Mouse (Mus musculus) thymus, adult 2 months (tissue): ENCODE measurements at regions not wholly inside any gene's neighbourhood (a gene's known extent, or its start where the extent isn't known, plus 50 kb on each side); places are given as distances from the start of the nearest gene placed in this dataset.

ENCODE experiments used
- DNase-seq: peaks from one replicate; pipeline ENCODE4 v3.0.0; 2021
- H3K27ac ChIP-seq: fragments of 200-500 bp; 2 replicates; pipeline ENCODE4 v1.5.1; 2012; ENCODE audit warnings: low read length, control low read depth; ENCODE audit not compliant: control insufficient read depth, insufficient read depth
- H3K27me3 ChIP-seq: fragments of 200-500 bp; 2 replicates; pipeline ENCODE4 v1.6.1; 2012; ENCODE audit warnings: mild to moderate bottlenecking, low read length, moderate library complexity, mixed read lengths; ENCODE audit not compliant: control insufficient read depth, insufficient read depth
- H3K36me3 ChIP-seq: fragments of 200-500 bp; 2 replicates; pipeline ENCODE4 v1.6.1; 2012; ENCODE audit warnings: mild to moderate bottlenecking, low read length, moderate library complexity; ENCODE audit not compliant: control insufficient read depth, insufficient read depth
- H3K4me1 ChIP-seq: fragments of 200-500 bp; replicated peaks from 2 replicates; pipeline ENCODE4 v1.6.1; 2012; ENCODE audit warnings: low read length; ENCODE audit not compliant: control insufficient read depth, insufficient read depth
- H3K4me3 ChIP-seq: fragments of 200-500 bp; 2 replicates; pipeline ENCODE4 v1.5.1; 2012; ENCODE audit warnings: mild to moderate bottlenecking, low read length, control low read depth, moderate library complexity; ENCODE audit not compliant: control insufficient read depth, insufficient read depth
- CTCF ChIP-seq: fragments of 200-500 bp; IDR thresholded peaks from 2 replicates; pipeline ENCODE4 v1.5.1; 2012; ENCODE audit warnings: mild to moderate bottlenecking, control low read depth, low read length, moderate library complexity, borderline replicate concordance; ENCODE audit not compliant: control insufficient read depth, poor library complexity, insufficient read depth; ENCODE audit errors: extremely low read depth
- POLR2A ChIP-seq: fragments of 200-500 bp; IDR thresholded peaks from 2 replicates; pipeline ENCODE4 v1.6.1; 2012; ENCODE audit warnings: mild to moderate bottlenecking, low read length, control low read depth, moderate library complexity; ENCODE audit not compliant: control insufficient read depth, poor library complexity, insufficient read depth; ENCODE audit errors: extremely low read depth
- WGBS: fragments of 180-500 bp; shearing (Covaris S2); methylation state at CpG from one replicate; pipeline ENCODE4 v1.1.7; 2018; 5-methylcytosine and 5-hydroxymethylcytosine counted together

- no peak overlapping the region for H3K27ac ChIP-seq
- H3K4me3 ChIP-seq = no peak overlapping the region
- H3K4me1 ChIP-seq = peaks cover 5% of the 10 kb centered on the region
- H3K36me3 ChIP-seq = no peaks in the 10 kb centered on the region
- H3K27me3 ChIP-seq = no peaks in the 10 kb centered on the region
- TF ChIP-seq CTCF (no peak), POLR2A (no peak)
- no peak for DNase-seq
- 91% methylated on average over 10 of the region's 10 CpGs for WGBS
Observed at GRCm38 (mm10) chr1:61139984-61140648, 162.4 kb downstream of the Icos start.

DNA sequence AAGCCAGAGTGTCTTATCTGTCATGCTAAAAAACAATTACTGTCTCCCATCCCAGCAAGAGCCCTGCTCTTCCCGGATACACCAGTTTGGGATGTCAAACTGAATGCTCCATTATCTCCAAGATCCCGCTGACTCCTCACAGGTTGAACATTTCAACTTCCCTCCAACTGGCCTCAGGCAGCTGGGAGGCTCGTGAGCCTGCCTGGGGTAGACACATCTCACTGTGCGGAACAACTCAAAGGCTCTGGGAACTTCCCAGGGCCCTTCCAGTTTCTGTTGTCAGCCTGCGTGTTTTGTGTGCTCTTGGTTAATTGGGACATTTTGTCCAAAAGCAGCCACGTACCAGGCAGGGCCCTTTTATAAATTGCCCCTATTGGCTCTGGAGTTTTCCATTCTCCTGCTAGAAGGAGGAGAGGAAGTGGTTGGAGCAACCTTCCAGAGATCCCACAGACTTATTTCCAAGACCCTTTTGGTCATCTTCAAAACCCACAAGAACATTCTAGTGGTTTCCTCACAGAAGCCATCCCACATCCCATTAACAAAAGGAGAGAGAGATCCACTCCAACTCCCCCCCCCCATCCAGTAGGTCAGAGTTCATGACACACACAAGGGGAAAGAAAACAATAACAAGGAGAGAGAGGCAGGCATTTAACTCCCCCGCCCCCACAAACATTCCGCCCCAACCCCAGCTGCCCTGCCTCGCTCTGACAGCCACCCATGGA, 163.3 kb downstream of the Icos start:
- 91% methylated on average over 9 of the region's 9 CpGs for WGBS
- peaks cover 5% of the 10 kb centered on the region for H3K4me1 ChIP-seq
- DNase-seq = no peak
- no peak overlapping the region for H3K4me3 ChIP-seq
- no peaks in the 10 kb centered on the region for H3K27me3 ChIP-seq
- H3K27ac ChIP-seq = no peak overlapping the region
- TF ChIP-seq CTCF (no peak), POLR2A (no peak)
- no peaks in the 10 kb centered on the region for H3K36me3 ChIP-seq

DNA sequence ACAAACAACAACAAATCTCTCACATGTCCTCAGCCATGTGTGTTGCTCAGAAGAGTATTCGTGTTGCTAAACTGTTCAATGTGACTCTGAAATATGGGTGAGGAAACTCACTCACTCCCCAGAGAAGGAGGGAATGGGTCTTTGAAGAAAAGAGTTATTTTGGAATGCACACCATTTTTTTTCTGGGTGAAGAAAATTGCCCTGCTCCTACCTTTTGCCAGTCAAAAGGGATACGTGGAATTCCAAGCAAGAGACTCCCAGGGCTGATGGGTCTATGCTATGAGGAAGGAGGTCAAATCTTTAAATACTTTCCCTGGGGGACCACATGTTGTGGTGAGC, 163.8 kb downstream of the Icos start:
- H3K27ac ChIP-seq = no peak overlapping the region
- 86% methylated on average over 2 of the region's 2 CpGs for WGBS
- H3K4me1 ChIP-seq = peaks cover 5% of the 10 kb centered on the region

GRCm38 (mm10) chr1:61141952-61142351, 164.2 kb downstream of the Icos start:
- Histone ChIP-seq H3K27me3 (no peaks in the 10 kb centered on the region), H3K4me3 (no peak overlapping the region), H3K27ac (no peak overlapping the region), H3K4me1 (peaks cover 5% of the 10 kb centered on the region; the same call in 1 of the 2 replicates), H3K36me3 (no peaks in the 10 kb centered on the region)
- DNase-seq = no peak
- 79% methylated on average over 9 of the region's 9 CpGs for WGBS
- TF ChIP-seq CTCF (no peak), POLR2A (no peak)

More for the DNA sequence above, 163.8 kb downstream of the Icos start:
- H3K36me3 ChIP-seq = no peaks in the 10 kb centered on the region
- TF ChIP-seq CTCF (no peak), POLR2A (no peak)
- no peaks in the 10 kb centered on the region for H3K27me3 ChIP-seq
- no peak for DNase-seq
- H3K4me3 ChIP-seq = no peak overlapping the region

DNA sequence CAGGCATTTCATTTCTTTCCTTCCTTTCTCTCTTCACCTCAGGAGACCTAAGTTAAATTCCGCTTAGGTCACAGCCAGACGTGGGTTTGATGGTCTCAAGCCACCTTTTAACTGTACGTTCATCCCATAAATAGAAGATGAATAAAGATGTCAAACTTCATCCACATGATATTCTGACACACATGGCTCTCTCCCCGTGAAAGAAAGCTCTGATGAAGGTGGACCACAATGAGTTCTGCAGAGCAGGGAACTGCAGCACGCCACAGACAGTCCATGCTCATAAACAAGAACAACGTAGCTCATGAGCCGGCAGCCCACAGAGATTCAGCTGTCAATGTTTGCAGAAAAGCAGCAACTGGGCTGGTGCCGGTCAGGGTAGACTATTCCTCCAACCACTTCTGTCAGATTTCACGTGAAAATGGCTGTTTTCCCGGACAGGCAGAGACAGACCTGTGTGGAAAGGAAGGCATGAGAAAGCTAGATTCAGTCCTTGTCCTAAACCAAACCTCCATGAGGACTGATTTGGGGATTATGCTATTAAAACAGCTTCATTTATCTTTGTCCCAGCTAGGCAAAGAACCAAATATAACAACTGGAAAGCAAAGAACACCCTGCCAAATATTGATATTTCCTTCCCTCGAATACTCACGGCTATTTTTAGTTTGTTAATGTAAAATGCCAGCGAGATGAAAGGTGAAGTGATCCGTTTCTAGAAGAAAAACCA, 165.5 kb downstream of the Icos start:
- TF ChIP-seq POLR2A (no peak), CTCF (no peak)
- DNase-seq = no peak
- no peaks in the 10 kb centered on the region for H3K27me3 ChIP-seq
- H3K36me3 ChIP-seq = no peaks in the 10 kb centered on the region
- WGBS = 62% methylated on average over 14 of the region's 14 CpGs
- H3K4me1 ChIP-seq = peaks cover 5% of the 10 kb centered on the region; the same call in 1 of the 2 replicates
- no peak overlapping the region for H3K4me3 ChIP-seq
- no peak overlapping the region for H3K27ac ChIP-seq

GRCm38 (mm10) chr1:61143754-61144066, 166.0 kb downstream of the Icos start:
- peaks cover 5% of the 10 kb centered on the region; the same call in 1 of the 2 replicates for H3K4me1 ChIP-seq
- WGBS = 91% methylated on average over 8 of the region's 8 CpGs
- TF ChIP-seq CTCF (no peak), POLR2A (no peak)
- no peaks in the 10 kb centered on the region for H3K27me3 ChIP-seq
- H3K27ac ChIP-seq = no peak overlapping the region
- no peak for DNase-seq
- H3K4me3 ChIP-seq = no peak overlapping the region
- H3K36me3 ChIP-seq = no peaks in the 10 kb centered on the region

DNA sequence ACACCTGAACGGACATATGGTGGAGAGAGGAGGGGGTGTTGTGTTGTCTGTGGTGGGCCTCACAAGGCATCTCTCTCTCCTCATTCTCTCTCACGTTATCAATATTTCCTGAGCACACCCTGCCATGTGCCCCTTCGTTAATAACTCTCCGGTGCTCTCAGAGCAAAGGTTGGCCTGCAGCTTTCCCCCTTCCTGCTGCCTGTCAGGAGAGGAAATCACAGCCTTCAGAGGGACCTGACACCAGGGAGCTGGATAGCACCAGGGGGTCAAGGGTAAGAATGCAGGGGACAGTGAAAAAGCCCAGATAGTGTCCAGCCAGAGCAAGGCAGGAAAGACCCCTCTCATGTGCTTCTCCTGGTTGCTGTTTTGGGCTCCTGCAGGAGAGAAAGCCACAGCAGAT, 167.3 kb downstream of the Icos start:
- DNase-seq = no peak
- no peak overlapping the region for H3K27ac ChIP-seq
- no peak overlapping the region for H3K4me3 ChIP-seq
- 0 out of 2 replicates have a peak, but pooled peaks cover 2% of the 10 kb centered on the region for H3K4me1 ChIP-seq
- TF ChIP-seq POLR2A (no peak), CTCF (no peak)
- 90% methylated on average over 4 of the region's 4 CpGs for WGBS
- no peaks in the 10 kb centered on the region for H3K27me3 ChIP-seq
- no peaks in the 10 kb centered on the region for H3K36me3 ChIP-seq
